Mouse (Mus musculus): ENCODE measurements around the gene Specc1.

DNA sequence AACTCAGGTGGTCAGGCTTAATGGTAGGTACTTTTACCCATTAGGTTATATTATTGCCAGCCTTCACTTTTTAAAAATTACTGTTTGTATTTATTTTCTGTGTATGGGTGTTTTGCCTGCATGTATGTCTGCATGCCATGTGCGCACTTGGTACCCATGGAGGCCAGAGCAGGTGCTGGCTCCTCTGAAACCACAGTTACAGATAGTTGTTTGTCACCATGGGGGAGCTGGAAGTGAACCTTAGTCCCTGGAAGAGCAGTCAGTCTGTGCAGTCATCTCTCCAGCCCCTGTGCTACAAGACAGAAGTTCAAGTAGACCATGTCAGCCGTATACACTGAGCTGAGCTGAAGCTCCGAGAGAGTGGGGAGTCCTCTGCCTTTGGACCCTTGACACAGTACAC, 6.6 kb downstream of the Specc1 start:
- TF ChIP-seq CTCF (IDR thresholded peaks at IDR 0.05; ENCODE audit: borderline replicate concordance, extremely low read depth, insufficient read depth, insufficient read length) (no peak), POLR2A (IDR thresholded peaks at IDR 0.05; ENCODE audit: borderline replicate concordance, extremely low read depth, insufficient read depth, insufficient read length, poor library complexity, severe bottlenecking) (no peak)
